Mouse (Mus musculus) frontal cortex, postnatal 10 days (tissue): ENCODE results near the gene Sf1.

Experiments
- DNase-seq, 2 experiments: peaks; one replicate each; pipeline ENCODE4 v3.0.0; 2022; ENCODE audit warnings: low spot score in 2 of 2, mixed read lengths in 1 of 2

The Sf1 gene

DNA sequence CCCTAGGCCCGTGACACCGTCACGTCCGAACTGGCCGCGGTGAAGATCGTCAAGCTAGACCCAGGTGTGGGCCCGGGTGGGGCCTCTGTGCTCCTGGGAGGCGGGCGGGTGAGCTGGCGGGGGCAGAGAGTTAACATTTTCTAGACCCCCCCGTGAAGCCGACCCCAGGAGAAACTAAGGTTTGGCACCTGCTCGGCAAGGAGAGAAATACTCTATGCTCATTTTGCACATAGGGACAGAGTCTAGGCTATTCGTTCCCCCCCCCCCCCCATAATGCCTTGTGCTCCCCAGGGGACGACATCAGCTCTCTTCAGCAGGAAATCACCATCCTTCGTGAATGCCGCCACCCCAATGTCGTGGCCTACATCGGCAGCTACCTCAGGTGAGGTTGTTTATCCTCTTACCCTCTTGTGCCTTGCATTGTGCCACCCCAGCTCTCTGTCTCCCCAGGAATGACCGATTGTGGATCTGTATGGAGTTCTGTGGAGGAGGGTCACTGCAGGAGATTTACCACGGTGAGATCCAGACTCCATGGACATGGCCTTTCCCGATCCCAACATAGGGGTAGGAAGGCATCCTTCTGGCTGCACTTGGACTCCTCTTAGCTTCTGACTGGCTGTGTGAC lies 21.9 kb upstream of the Sf1 start:
- no peak for DNase-seq

DNA sequence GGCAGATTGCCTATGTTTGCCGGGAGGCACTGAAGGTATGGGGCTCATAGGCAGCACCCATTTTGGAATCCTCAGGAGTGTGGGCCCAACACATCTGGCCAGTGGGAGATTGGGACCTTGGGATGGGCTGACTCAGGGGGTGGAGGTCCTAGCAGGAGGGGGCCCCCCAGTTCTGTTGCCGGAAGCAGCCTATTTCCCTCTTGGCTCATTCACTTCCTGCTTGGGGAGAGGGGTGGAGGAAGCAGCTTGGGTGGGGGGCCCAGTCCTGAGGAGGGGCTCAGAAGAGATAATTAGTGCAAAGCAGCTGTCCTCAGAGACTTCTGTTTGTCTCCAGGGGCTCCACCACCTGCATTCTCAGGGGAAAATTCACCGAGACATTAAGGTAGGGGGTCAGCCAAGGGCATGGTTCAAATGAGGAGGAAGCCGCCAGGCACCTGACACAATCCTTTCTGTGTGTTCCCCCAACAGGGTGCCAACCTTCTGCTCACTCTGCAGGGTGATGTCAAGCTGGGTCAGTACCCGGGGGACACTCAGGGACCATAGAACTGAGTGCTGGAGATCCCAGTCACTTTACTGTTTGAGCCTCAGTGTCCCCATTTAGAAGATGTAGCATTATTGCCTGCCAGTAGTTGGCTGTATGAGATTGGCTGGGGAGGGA lies 21.1 kb upstream of the Sf1 start:
- DNase-seq: no peak

DNA sequence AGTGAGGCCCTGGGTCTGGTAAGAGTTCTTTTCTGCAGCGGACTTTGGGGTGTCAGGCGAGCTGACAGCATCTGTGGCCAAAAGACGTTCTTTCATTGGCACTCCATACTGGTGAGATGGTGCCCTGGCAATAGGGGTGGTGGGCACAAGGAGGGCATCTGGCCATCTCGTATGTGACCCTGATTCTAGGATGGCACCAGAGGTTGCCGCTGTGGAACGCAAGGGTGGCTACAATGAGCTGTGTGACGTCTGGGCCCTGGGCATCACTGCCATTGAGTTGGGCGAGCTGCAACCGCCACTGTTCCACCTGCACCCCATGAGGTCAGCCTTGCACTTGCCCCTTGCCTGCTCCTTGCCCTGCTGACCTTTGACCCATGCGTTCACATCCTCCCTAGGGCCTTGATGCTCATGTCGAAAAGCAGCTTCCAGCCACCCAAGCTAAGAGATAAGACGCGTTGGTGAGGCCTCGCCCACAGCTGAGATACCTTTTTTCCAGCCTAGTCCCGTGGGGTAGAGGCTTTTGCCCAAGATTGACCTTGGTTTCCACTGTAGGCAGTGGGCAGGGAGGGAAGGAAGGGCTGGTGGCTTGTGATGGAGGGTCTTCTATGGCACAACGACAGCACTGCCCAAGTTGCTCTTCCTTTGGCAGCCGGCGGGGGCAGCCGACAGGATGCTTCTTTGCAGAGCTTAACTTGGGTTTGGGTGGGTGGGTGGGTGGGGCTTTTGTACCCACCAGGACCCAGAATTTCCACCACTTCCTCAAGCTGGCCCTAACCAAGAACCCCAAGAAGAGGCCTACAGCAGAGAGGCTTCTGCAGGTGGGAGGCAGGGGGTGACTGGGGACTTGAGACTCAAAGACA lies 20.2 kb upstream of the Sf1 start:
- DNase-seq: no peak

DNA sequence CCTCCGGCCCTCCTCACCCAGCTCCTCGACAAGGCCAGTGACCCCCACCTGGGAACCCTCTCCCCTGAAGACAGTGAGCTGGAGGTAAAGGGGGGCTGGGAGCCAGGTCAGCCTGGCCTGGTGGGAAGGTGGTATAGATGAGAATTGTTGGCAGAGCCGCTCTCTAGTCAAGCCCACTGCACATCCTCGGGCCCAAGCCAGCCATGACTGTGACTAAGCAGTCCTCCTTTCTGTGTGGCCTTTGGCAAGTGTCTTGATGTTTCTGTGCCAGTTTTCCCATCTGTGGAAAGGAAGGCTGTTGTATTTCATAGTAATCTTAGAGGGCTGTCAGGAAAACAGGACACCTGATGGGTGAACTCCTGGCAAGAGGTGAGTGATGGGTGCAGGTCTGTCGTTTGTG lies 19.5 kb upstream of the Sf1 start:
- no peak for DNase-seq

DNA sequence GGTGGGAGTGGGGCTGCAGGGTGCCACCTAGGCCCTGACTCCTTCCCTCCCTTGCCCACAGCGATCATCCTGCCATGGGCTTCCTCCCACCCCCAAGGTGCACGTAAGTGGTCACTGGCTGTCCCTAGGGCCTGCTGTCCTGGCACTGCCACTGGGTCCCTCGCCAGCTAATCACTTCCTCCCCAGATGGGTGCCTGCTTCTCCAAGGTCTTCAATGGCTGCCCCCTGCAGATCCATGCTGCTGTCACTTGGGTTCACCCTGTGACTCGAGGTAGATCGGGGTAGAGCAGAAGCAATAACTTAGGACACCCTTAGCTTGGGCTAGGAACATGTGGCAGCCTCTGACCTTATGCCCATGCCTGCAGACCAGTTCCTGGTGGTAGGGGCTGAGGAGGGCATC lies 17.5 kb upstream of the Sf1 start:
- DNase-seq: no peak

DNA sequence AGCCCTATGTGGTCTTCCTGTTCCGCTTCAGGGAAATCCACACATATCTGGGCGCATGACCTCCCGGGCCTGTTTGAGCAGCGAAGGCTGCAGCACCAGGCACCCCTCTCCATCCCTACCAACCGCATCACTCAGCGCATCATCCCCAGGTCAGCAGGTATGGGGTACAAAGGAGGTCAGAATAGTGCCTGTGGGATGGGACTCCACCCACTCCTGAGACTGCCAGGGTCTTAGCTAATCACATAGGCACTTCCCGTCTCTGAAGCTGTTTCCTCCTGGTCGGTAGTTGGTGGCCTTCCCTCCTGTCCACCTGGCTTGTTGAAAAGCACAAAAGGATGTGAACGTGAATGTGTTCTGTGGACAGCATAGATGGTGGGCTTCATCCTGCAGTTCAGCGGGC lies 16.8 kb upstream of the Sf1 start:
- no peak for DNase-seq

DNA sequence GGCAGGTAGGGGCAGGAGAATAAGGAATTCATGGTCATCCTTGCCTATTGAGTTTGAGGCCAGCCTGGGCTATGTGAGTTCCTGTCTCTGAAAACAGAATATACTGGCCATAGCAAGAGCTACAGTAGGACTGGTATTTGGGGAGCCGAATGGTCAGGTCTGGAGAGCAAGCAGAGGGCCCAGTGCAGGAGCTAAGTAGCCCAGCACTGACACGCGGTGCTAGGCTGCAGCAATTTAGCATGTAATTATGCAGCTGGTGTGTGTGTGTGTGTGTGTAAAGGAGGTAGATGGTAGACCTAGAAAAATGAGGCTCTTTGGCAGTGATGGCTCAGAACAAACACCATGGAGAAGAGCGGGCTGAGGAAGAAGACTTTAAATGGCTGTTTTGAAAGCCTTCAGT lies 15.9 kb upstream of the Sf1 start:
- no peak for DNase-seq

DNA sequence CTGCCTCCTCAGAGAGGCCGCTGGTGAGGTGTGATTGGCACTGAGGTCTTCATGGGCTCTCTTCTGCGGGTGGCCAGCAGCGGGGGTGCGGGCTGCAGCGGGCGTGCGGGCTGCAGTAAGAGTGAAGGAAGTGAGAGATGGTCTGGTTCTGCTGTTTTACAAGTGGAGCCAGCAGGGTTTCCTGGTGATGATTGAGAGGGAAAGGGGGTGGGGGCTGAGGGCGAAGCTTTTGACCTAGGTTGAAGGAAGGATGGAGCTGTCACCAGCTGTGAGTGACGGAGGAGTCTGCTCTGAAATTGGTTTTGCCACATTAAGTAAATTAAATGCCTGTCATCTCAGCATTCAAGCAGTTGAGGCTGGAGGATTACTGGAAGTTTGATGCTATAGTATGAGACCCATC lies 14.8 kb upstream of the Sf1 start:
- DNase-seq: no peak

DNA sequence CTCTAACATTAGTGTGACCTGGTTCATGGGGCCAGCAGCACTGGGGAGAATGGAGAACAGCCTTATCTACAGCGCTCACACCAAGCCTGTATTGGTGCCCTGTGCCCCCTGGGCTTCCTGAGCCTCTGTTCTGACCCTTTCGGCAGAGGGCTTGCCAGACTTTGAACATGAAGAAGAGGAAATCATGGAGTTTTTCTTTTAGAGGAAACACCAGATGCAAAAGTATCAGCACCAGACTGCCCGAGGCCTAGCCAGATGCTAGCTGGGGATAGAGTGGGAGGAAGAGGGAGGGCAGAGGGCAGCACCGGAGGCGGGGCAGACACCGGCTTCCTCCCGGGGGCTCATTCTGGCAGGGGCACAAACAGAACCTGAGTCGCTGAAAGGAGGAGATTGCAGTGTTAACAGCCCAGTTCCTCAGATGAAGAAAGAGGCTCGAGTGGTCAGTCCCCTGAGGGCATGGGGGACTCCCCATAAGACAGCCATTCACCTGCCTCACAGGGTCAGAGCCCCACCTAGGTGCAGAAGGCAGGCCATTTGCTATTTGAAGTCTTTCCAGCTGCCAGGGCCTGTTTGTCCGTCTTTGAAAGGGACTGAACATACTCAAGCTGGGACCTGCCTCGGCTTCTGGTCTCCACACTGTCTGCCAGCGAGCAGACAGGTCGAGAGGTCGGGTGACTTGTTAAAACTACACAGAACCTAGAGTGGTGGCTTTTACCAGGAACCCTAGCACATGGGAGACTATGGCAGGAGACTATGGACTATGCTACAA lies 14.1 kb upstream of the Sf1 start:
- no peak for DNase-seq

DNA sequence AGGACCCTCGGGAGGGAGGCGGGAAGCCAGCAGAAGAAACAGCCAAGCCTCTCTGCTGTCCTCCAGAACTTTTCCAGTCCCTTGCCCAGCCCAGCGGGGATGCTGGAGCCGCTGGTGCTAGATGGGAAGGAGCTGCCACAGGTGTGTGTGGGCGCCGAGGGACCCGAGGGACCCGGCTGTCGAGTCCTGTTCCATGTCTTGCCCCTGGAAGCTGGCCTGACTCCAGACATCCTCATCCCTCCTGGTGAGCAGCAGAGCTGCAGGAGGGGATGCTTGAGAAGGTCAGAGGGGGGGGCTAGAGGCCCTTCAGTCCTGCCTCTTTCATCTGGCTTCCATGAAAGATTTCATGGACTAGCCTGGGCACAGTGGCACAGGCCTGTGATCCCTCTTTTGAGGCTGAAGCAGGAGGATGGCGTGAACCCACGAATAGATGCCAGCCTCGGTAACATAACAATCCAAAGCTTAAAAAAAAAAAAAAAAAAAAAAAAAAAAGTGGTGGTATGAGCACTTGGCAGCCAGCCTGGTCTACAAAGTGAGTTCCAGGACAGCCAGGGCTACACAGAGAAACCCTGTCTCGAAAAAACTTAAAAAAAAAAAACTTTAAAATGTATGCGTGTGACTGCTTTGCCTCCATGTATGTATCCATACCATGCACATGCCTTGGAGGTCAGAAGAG lies 11.9 kb upstream of the Sf1 start:
- no peak for DNase-seq

DNA sequence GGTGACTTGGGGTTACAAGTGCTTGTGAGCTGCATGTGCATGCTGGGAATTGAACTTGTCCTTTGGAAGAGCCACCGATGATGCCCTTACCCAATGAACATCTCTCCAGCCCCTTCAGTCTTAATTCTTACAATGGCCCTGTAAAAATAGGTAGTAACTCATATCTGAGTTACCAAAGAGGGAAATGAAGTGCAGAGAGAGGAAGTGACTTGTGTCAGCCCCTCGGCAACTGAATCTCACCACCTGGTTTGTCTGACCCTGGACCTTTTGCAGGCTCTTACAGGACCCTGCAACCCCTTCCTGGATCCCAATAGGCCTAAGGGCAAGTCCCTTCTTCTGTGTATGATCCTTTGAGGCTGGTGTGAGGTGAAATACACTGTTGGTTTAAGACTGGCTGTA lies 11.4 kb upstream of the Sf1 start:
- DNase-seq: no peak

DNA sequence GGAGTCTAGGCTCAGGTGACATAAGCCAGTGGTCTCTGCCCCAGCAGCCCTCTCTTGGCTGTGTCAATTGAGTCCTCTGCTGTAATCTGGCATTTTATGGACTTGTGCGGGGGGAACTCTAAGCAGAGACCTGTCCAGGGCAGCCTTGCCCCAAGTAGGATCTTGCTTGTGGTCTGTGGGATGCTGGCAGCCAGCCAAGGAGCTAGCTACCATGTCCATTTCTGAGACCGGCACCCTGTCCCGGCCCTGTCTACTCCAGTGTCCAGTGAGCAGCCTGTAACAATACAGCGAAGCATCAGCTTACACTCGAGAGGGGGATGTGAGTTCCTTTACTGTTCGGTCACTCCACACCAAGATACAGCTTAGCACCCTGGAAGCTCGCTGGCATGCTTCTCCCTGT lies 9.5 kb upstream of the Sf1 start:
- DNase-seq: no peak

DNA sequence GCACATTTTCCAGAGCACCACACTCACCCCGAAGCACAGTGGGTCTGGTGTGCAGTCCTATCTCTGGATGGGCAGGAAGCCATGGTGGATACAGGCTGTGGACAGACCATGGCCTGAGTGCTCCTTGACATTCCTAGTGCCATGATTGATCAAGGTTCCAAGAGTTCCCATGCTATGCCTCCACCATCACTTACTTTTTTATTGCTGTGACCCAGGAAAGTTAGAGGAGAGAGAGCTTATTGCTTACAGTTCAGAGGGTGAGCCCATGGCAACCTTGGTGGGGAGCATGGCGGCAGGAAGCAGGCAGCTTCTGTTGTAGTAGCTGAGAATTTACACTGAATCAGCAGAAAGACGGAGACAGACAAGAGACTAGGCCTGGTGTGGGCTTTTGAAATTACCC lies 2.2 kb upstream of the Sf1 start:
- DNase-seq: no peak

DNA sequence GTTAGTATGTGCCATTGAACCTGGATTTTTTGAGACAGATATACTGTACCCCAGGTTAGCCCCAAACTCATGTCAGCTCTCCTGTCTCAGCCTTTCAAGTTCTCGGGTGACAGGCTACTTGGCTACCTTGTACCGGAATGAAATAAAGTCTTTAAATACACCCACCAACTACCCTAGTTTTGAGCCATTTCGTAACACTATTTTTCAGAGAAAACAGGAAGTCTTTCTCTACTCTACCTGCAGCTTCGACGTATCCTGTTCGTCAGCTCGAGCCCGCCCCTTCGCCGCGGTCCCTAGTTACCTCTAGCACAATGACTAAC lies 439 bp upstream of the Sf1 start:
- no peak for DNase-seq

DNA sequence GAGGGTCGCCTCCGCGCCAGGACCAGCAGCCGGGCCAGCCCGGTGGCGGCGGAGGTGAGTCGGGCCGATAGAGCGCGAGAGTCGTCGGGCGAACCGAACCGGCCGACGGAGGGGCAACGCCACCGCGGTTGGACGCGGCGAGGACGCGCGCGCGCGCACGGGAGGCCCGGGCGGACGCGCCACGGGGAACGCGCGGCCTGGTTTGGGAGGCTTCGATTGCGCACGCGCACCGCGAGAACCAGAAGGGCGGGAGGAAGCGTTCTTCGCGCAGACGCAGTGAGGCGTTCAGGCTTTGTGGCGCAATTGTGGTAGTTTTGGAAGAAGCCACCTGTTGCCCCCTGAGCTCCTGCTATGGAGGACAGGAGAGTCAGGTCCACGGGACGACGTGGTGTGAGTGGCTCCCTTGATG lies 831 bp downstream of the Sf1 start:
- peak; percentile 84 to 90 for DNase-seq

DNA sequence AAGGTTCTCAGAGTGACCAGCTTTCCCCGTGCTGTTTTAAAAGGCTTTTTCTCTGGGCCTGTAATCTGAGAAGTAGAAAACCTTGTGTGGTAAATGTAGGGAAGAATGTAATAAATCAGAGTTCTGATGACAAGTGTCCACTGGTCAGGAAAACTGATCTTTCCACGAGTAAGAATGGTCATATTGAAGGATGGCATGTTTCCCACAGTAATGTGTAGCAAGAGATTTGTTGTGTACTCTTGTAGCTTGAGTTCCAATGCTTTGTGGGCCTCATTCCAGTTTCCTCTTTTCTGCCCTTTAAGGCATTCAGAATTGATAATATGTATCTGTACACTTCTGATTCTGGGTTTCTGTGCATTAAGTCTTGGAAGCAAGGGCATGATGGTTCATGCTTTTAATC lies 1.4 kb downstream of the Sf1 start:
- no peak for DNase-seq

DNA sequence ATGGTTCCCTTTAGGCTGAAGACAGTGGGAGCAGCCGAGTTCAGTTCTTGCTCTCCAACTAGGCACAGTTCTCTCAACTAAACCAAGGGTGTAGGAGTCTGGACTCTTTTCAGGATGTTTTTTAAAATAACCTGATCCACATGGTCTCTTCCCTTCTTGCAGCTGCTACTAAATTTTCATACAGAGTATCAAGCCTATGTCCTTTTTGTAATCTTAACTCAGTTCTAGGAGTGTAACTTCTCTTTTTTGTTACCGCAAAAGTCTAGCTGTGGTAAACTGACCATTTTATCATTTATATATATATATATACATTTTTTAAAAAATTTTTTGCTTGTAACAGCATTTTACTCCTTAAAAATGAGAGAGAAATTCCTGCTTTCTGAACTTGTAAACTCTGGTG lies 6.7 kb downstream of the Sf1 start:
- DNase-seq: no peak

DNA sequence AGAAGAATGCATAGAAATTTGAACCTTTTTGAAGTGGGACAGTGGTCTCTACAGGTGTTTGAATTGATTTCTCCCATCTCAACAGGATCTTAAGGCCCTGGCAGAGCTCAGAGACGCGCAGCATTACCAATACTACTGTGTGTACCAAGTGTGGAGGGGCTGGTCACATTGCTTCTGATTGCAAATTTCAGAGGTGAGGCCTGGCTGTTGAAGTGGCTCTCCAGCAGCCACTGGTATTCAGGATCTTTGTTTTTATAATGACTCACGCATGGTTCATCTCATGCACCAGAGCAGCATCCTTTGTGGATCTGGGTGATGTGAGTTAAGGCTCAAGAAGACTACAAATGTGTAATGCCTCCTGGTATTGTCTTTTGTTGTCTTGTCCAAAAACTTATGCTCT lies 8.9 kb downstream of the Sf1 start:
- DNase-seq: no peak

DNA sequence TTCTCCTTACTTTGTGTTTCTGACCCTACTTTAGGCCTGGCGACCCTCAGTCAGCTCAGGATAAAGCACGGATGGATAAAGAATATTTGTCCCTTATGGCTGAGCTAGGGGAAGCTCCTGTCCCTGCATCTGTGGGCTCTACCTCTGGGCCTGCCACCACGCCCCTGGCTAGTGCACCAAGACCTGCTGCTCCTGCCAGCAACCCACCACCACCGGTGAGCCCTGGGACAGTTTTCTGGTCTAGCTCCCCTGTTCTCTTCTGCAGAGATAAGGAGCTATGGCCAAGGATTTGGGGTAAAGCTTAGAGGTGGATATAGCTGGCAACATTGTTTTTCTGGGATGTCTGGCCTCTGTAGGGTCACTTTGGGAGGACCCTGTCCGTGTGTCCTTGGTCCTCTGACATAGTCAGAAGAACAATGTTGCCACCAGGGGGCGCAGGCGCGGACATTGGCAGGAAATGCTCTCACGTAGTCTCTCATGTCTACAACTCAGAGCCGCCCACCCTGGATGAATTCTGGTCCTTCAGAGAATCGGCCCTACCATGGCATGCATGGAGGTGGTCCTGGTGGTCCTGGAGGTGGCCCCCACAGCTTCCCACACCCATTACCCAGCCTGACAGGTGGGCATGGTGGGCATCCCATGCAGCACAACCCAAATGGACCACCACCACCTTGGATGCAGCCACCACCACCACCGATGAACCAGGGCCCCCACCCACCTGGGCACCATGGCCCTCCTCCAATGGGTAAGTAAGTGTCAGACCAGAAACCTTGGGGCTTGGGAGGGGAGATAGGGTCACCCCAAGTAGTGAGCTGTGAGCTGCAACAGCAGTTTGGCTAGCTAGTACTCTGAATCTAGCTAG lies 10.3 kb downstream of the Sf1 start:
- DNase-seq: peak in 1 of 2 experiments; percentile 76

DNA sequence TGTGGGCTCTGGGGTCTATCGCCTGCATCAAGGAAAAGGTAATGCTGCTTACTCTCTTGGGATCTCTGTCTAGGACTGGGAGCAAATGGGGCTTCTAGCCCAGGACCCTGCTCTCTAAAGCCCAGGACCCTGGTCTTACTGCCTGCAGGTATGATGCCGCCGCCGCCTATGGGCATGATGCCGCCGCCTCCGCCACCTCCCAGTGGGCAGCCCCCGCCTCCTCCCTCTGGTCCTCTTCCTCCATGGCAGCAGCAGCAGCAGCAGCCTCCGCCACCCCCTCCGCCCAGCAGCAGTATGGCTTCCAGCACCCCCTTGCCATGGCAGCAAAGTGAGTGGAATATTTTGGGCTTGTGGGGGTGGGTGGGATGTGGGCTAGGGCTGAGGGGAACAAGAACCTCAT lies 11.1 kb downstream of the Sf1 start:
- no peak for DNase-seq
